Mouse (Mus musculus): ENCODE data around the gene Tspan4. TPM values are rescaled to one million over a fixed set of nuclear protein-coding genes. Genes with fewer than 3 reads are reported as not detected.

Gene Tspan4
- polyA plus RNA-seq, 1 experiment from 2014 or later: 78.2 TPM

DNA sequence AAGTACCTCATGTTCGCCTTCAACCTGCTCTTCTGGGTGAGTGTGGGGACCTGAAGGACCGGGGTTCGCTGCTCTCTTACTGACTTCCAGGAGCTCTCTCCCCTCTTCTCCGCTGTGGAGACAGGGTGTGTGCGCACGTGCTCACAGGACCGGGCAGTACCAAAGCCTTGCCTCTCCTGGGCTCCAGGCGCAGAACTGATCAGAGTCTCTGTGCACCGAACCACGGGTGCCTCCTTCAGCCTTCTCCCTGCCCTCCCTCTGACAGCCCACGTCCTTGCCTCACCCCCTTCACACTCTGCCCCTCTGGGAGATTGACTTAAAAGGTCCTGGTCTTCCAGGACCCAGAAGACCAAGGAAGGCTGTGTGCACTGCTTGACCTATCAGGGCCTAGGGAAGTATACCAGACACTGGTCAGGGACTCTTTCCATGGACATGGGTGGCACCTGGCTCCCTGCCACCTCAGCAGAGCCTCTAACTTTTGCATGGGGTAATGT, 7.5 kb downstream of the Tspan4 start:
- WGBS: 35% methylated on average over 11 of the region's 11 CpGs
- Histone ChIP-seq H3K27ac (ENCODE audit: low read depth, low read length) (no peak overlapping the region), H3K4me2 (peak overlapping the region; percentile 99), H3K9ac (ENCODE audit: low read depth, low read length) (peak overlapping the region; percentile 51), H3K4me1 (replicated peaks; ENCODE audit: control insufficient read depth, insufficient read depth, low read length) (peaks cover 30% of the 10 kb centered on the region), H3K27me3 (replicated peaks; ENCODE audit: control insufficient read depth, insufficient read depth, low read length) (peaks cover 10% of the 10 kb centered on the region), H3K9me3 (ENCODE audit: control insufficient read depth, low read length) (no peaks in the 10 kb centered on the region), H3K36me3 (ENCODE audit: control insufficient read depth, insufficient read depth, low read length) (no peaks in the 10 kb centered on the region), H3K4me3 (ENCODE audit: low read depth, low read length) (peak overlapping the region; percentile 60)
- DNase-seq (ENCODE audit: low spot score) (no peak), ATAC-seq (replicated peaks; ENCODE audit: low FRiP score) (no peak)

DNA sequence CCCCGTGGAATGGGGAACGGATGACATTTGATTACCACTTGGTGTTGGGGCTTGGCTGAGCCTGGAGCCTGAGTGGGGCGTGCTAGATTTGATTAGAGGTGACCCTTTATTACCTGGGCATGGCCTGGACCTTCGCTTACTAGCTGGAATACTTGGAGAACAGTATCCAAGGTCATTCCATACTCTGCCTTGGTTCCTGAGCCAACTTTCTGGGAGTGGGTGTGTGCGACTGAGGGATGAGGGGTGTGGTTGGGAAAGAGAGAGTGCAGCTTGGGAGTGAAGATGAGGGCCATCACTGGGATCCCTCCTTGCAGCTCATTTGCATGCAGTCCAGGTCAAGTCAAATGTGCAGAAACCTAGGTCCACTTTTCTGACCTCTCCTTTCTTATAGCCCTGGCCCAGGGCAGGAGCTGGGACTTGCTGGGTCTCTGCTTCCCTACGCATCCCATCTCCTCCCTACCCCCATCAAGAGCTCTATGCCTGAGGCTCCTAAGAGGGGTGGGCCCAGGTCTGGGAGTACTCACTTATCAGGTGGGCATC, 8.1 kb downstream of the Tspan4 start:
- no peak overlapping the region for H3K4me3 ChIP-seq (ENCODE audit: low read depth, low read length)
- WGBS: 75% methylated on average over 5 of the region's 6 CpGs
- no peak overlapping the region for H3K4me2 ChIP-seq
- H3K9me3 ChIP-seq (ENCODE audit: control insufficient read depth, low read length): no peaks in the 10 kb centered on the region
- H3K27me3 ChIP-seq (replicated peaks; ENCODE audit: control insufficient read depth, insufficient read depth, low read length): peaks cover 10% of the 10 kb centered on the region
- H3K36me3 ChIP-seq (ENCODE audit: control insufficient read depth, insufficient read depth, low read length): no peaks in the 10 kb centered on the region
- no peak overlapping the region for H3K27ac ChIP-seq (ENCODE audit: low read depth, low read length)
- H3K4me1 ChIP-seq (replicated peaks; ENCODE audit: control insufficient read depth, insufficient read depth, low read length): peaks cover 24% of the 10 kb centered on the region
- ATAC-seq (replicated peaks; ENCODE audit: low FRiP score) (no peak), DNase-seq (ENCODE audit: low spot score) (no peak)
- no peak overlapping the region for H3K9ac ChIP-seq (ENCODE audit: low read depth, low read length)

DNA sequence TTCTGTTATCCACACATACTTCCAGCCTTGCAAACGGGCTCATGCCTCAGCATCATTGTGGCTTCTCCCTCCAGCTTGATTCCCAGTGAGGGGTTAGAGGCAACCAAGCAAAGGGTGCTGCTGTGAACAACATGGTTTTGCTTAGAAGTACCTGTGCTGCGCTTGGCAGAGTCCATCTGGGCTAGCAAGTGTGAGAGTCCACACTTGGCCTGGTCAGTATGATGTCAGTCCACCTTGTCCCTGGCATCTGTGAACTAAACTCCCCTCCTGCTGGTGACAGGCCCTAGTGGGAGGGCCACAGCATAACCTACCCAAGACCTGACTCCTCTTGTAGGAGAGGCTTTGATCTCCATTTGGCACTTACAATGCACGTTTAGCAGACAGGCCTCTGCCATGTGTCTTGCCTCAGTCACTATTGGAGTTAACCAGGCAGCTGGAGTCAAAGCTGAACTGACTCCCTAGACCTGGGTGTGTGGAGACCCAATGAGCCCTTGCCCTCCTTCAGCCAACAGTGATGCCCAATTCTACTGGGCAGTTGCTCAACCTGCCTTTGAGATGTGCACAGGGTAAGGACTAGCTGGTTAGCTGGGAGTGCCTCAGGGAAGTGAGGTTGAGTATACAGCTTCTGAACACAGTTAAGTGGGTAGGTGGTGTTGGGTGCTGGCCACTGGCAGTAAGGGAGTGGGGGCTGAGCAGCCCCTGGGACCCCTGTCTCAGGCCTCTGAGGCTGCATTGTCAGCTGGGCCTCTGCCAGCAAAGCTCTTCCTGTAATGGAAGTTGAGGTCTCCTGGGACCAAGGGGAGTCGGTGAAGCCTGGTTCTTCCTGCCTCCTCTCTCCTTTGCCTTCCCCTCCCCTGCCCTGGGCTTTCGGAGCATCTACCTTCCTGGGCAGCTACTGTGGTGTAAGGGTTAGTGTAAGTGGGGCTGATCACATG, 9.4 kb downstream of the Tspan4 start:
- ATAC-seq (replicated peaks; ENCODE audit: low FRiP score): no peak
- no peaks in the 10 kb centered on the region for H3K9me3 ChIP-seq (ENCODE audit: control insufficient read depth, low read length)
- 78% methylated on average over 5 of the region's 5 CpGs for WGBS
- no peak overlapping the region for H3K9ac ChIP-seq (ENCODE audit: low read depth, low read length)
- no peak overlapping the region for H3K4me2 ChIP-seq
- H3K27me3 ChIP-seq (replicated peaks; ENCODE audit: control insufficient read depth, insufficient read depth, low read length): peaks cover 10% of the 10 kb centered on the region
- peaks cover 20% of the 10 kb centered on the region for H3K4me1 ChIP-seq (replicated peaks; ENCODE audit: control insufficient read depth, insufficient read depth, low read length)
- H3K4me3 ChIP-seq (ENCODE audit: low read depth, low read length): no peak overlapping the region
- no peaks in the 10 kb centered on the region for H3K36me3 ChIP-seq (ENCODE audit: control insufficient read depth, insufficient read depth, low read length)
- no peak for DNase-seq (ENCODE audit: low spot score)
- no peak overlapping the region for H3K27ac ChIP-seq (ENCODE audit: low read depth, low read length)

DNA sequence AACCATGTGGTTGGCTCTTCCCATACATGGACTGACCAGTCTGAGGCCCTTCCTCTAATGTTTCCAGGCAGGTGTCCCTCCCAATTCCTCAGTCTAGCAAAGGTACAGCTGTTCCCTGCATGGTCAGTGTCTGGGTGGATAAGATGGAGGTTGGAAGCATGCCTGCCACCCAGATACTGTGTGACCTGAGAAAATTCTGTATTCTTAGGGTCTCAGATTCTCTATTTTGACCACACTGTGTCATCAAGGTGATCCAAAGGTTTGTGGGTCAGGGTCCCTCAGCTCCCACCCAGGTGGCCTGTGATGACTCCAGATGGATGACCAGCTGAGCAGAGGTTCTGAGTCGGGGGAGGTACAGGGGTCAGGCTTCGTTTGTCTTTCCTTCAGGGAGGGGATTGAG, 10.1 kb downstream of the Tspan4 start:
- no peak overlapping the region for H3K27ac ChIP-seq (ENCODE audit: low read depth, low read length)
- 67% methylated on average over 2 of the region's 2 CpGs for WGBS
- DNase-seq (ENCODE audit: low spot score): no peak

DNA sequence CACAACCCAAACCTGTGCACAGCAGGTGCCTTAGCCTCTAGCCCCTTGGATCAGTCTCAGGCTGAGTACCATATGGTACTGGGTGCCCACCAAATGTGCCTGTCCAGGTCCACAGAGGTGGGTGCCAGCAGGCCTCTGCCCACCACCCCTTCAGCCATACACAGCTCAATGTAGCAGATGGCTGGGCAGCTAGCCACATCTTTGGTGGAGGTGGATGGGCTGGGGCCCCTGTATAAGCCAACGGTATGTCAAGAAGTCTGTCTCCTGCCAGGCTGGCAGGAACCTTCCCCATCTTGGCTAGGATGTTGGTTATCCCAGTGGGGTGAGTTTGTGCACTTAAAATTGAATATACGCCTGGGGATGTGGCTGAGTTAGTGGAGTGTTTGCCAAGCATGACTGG, 10.6 kb downstream of the Tspan4 start:
- H3K9ac ChIP-seq (ENCODE audit: low read depth, low read length): no peak overlapping the region
- H3K4me3 ChIP-seq (ENCODE audit: low read depth, low read length): no peak overlapping the region
- DNase-seq (ENCODE audit: low spot score) (no peak), ATAC-seq (replicated peaks; ENCODE audit: low FRiP score) (no peak)
- H3K27me3 ChIP-seq (replicated peaks; ENCODE audit: control insufficient read depth, insufficient read depth, low read length): peaks cover 10% of the 10 kb centered on the region
- H3K36me3 ChIP-seq (ENCODE audit: control insufficient read depth, insufficient read depth, low read length): no peaks in the 10 kb centered on the region
- H3K4me1 ChIP-seq (replicated peaks; ENCODE audit: control insufficient read depth, insufficient read depth, low read length): peaks cover 20% of the 10 kb centered on the region
- WGBS: 77% methylated on average over 2 of the region's 2 CpGs
- no peaks in the 10 kb centered on the region for H3K9me3 ChIP-seq (ENCODE audit: control insufficient read depth, low read length)
- no peak overlapping the region for H3K27ac ChIP-seq (ENCODE audit: low read depth, low read length)
- H3K4me2 ChIP-seq: no peak overlapping the region

More for the DNA sequence above, 10.1 kb downstream of the Tspan4 start:
- Histone ChIP-seq H3K27me3 (replicated peaks; ENCODE audit: control insufficient read depth, insufficient read depth, low read length) (peaks cover 10% of the 10 kb centered on the region), H3K4me3 (ENCODE audit: low read depth, low read length) (no peak overlapping the region), H3K36me3 (ENCODE audit: control insufficient read depth, insufficient read depth, low read length) (no peaks in the 10 kb centered on the region), H3K4me2 (no peak overlapping the region), H3K9ac (ENCODE audit: low read depth, low read length) (no peak overlapping the region), H3K9me3 (ENCODE audit: control insufficient read depth, low read length) (no peaks in the 10 kb centered on the region), H3K4me1 (replicated peaks; ENCODE audit: control insufficient read depth, insufficient read depth, low read length) (peaks cover 20% of the 10 kb centered on the region)
- no peak for ATAC-seq (replicated peaks; ENCODE audit: low FRiP score)

DNA sequence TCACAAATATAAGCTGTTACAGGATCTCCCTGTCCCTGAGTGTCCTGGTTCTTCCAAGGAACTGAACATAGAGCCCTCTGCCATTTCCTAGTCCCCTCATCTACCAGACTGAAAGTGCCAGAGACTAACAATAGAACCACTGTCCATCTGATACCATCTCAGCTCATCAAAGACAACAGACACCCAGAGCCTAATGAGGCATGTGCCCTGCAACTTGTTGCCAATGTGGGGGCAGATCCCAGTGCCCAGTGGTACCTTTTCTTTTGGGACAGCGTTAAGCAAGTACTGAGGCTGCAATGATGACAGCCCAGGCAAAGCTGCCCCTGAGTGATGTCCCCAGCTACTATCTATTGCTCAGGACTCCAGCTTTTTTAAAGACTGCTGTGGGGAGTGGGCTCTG, 11.2 kb downstream of the Tspan4 start:
- peaks cover 16% of the 10 kb centered on the region for H3K4me1 ChIP-seq (replicated peaks; ENCODE audit: control insufficient read depth, insufficient read depth, low read length)
- 85% methylated on average over 1 of the region's 1 CpGs for WGBS
- no peaks in the 10 kb centered on the region for H3K36me3 ChIP-seq (ENCODE audit: control insufficient read depth, insufficient read depth, low read length)
- H3K9ac ChIP-seq (ENCODE audit: low read depth, low read length): no peak overlapping the region
- ATAC-seq (replicated peaks; ENCODE audit: low FRiP score) (no peak), DNase-seq (ENCODE audit: low spot score) (no peak)
- no peak overlapping the region for H3K4me3 ChIP-seq (ENCODE audit: low read depth, low read length)
- H3K4me2 ChIP-seq: no peak overlapping the region
- no peaks in the 10 kb centered on the region for H3K9me3 ChIP-seq (ENCODE audit: control insufficient read depth, low read length)
- H3K27ac ChIP-seq (ENCODE audit: low read depth, low read length): no peak overlapping the region
- H3K27me3 ChIP-seq (replicated peaks; ENCODE audit: control insufficient read depth, insufficient read depth, low read length): peaks cover 10% of the 10 kb centered on the region

DNA sequence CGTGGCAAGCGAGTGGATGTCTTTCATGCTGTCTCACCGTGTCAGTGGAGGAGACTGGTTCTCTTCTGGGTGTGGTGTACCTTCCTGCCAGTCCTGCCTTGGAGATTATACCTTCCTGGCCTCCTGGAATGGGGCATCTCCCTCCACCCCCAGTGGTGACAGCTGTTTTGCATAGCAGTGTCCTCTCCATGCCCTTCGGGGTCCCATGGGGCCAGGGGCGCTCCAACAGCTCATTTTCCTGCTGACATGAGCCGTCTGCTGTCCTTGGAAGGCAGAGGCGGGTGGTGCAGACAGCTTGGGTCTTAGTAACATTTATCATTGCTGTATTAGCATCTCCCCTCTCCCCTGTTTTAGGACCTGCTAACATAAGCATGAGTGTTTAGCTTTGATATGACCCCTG, 12.1 kb downstream of the Tspan4 start:
- H3K27me3 ChIP-seq (replicated peaks; ENCODE audit: control insufficient read depth, insufficient read depth, low read length): peaks cover 4% of the 10 kb centered on the region

DNA sequence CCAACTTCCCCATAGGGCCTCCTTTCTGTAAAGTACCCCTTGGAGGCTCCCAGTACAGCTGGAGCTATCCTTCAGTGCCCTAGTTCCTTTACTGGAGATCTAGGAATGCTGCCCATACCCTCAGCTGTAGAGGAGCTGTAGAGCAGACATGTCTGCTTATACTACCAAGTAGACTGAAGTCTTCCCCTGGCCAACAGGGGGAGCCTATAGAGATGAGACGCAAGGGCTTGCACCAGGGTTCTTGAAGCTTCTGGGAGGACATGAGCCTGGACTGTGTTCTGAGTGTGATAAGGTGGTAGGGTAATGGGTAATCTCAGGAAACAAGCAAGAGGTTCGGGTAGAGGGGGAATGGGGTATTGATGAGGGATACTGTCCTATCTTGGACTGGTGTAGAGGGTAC, 16.1 kb downstream of the Tspan4 start:
- Histone ChIP-seq H3K4me2 (no peak overlapping the region), H3K9me3 (ENCODE audit: control insufficient read depth, low read length) (no peaks in the 10 kb centered on the region), H3K27ac (ENCODE audit: low read depth, low read length) (no peak overlapping the region), H3K27me3 (replicated peaks; ENCODE audit: control insufficient read depth, insufficient read depth, low read length) (no peaks in the 10 kb centered on the region), H3K9ac (ENCODE audit: low read depth, low read length) (no peak overlapping the region), H3K4me1 (replicated peaks; ENCODE audit: control insufficient read depth, insufficient read depth, low read length) (0 out of 2 replicates have a peak, but pooled peaks cover 3% of the 10 kb centered on the region), H3K36me3 (ENCODE audit: control insufficient read depth, insufficient read depth, low read length) (peaks cover 6% of the 10 kb centered on the region), H3K4me3 (ENCODE audit: low read depth, low read length) (no peak overlapping the region)
- DNase-seq (ENCODE audit: low spot score) (no peak), ATAC-seq (replicated peaks; ENCODE audit: low FRiP score) (peak; percentile 67)
- 56% methylated on average over 2 of the region's 2 CpGs for WGBS

More for the DNA sequence above, 12.1 kb downstream of the Tspan4 start:
- no peak overlapping the region for H3K4me3 ChIP-seq (ENCODE audit: low read depth, low read length)
- H3K4me2 ChIP-seq: no peak overlapping the region
- no peak for ATAC-seq (replicated peaks; ENCODE audit: low FRiP score)
- WGBS: 76% methylated on average over 7 of the region's 7 CpGs
- no peaks in the 10 kb centered on the region for H3K36me3 ChIP-seq (ENCODE audit: control insufficient read depth, insufficient read depth, low read length)
- H3K4me1 ChIP-seq (replicated peaks; ENCODE audit: control insufficient read depth, insufficient read depth, low read length): peaks cover 9% of the 10 kb centered on the region
- H3K9me3 ChIP-seq (ENCODE audit: control insufficient read depth, low read length): no peaks in the 10 kb centered on the region
- no peak overlapping the region for H3K9ac ChIP-seq (ENCODE audit: low read depth, low read length)
- no peak for DNase-seq (ENCODE audit: low spot score)
- no peak overlapping the region for H3K27ac ChIP-seq (ENCODE audit: low read depth, low read length)
